13 mouse cellular contexts compared by ENCODE assay signal in genomic region chr9:45787071-45787470, GRCm38 (mm10). TPM values are rescaled to one million over a fixed set of nuclear protein-coding genes. Genes with fewer than 3 reads are reported as not detected.
DNase-seq lines count a peak whose midpoint lies in the region; ATAC-seq lines count a peak whose summit lies in the region.
"Had no signal": no experiment of that assay in that cellular context is flagged by ENCODE, and none has a peak within 500 bp of the region (broad histone marks: within the 10 kb centered on the region; RNA-seq: fewer than 3 reads in every experiment).

No protein-coding gene starts in this region.

- ATAC-seq in heart, embryonic 16.5 days (replicated peaks; ENCODE audit: extremely low read depth, insufficient read depth, low FRiP score) = peak; percentile 61; the same call in 1 of the 2 replicates
- peak; percentile 58 for ATAC-seq in lung, embryonic 16.5 days (ENCODE audit: low read depth)
- no peak for ATAC-seq in liver, embryonic 16.5 days (ENCODE audit: low read depth)

- WGBS in heart, embryonic 16.5 days = 44% methylated on average over 8 of the region's 8 CpGs
- WGBS in lung, embryonic 16.5 days = 47% methylated on average over 8 of the region's 8 CpGs
- WGBS in liver, embryonic 16.5 days (ENCODE audit: insufficient replicate concordance) = 69% methylated on average over 8 of the region's 8 CpGs

- DNase-seq in heart, postnatal 36 days = no peak
- no peak for DNase-seq in lung, postnatal 10 days
- peak; percentile 33 to 40 for DNase-seq in cerebellum, postnatal 36 days
- DNase-seq in kidney, adult 18-20 months = no peak
- DNase-seq: adrenal gland, adult 2 months; kidney, postnatal 14 days; right cerebral cortex, postnatal 25 days had no signal

- no peaks in the 10 kb centered on the region for H3K9me3 ChIP-seq in heart, embryonic 16.5 days (replicated peaks; ENCODE audit: control insufficient read depth, low read length)
- no peaks in the 10 kb centered on the region for H3K9me3 ChIP-seq in lung, embryonic 16.5 days (ENCODE audit: control insufficient read depth, low read length)
- no peaks in the 10 kb centered on the region for H3K9me3 ChIP-seq in liver, embryonic 16.5 days (replicated peaks; ENCODE audit: control insufficient read depth, low read length)
- H3K9me3 ChIP-seq: embryonic facial prominence, embryonic 10.5 days; hindbrain, embryonic 10.5 days had no signal

- peaks cover 16% of the 10 kb centered on the region for H3K4me1 ChIP-seq in heart, embryonic 16.5 days (ENCODE audit: control insufficient read depth, insufficient read depth, low read length)
- peaks cover 16% of the 10 kb centered on the region for H3K4me1 ChIP-seq in lung, embryonic 16.5 days (replicated peaks; ENCODE audit: control insufficient read depth, insufficient read depth, low read length)
- peaks cover 22% of the 10 kb centered on the region for H3K4me1 ChIP-seq in liver, embryonic 16.5 days (ENCODE audit: control insufficient read depth, low read depth, low read length)

- H3K4me2 ChIP-seq in heart, embryonic 16.5 days (ENCODE audit: low read depth, low read length) = 0 out of 2 replicates have a peak overlapping the region, but pooled peaks have one; percentile 5
- H3K4me2 ChIP-seq in lung, embryonic 16.5 days (ENCODE audit: low read depth, low read length) = no peak overlapping the region
- peak overlapping the region; percentile 41 for H3K4me2 ChIP-seq in liver, embryonic 16.5 days (ENCODE audit: low read depth, low read length)

- intact Hi-C loops in heart, postnatal 36 days (cut with DNase I) = no loop called here

- peaks cover 3% of the 10 kb centered on the region; the same call in 1 of the 2 replicates for H3K36me3 ChIP-seq in heart, embryonic 16.5 days (ENCODE audit: control insufficient read depth, insufficient read depth)
- H3K36me3 ChIP-seq in lung, embryonic 16.5 days (ENCODE audit: control insufficient read depth, insufficient read depth, low read length) = no peaks in the 10 kb centered on the region
- no peaks in the 10 kb centered on the region for H3K36me3 ChIP-seq in liver, embryonic 16.5 days (ENCODE audit: control insufficient read depth, insufficient read depth)

- H3K4me3 ChIP-seq in heart, embryonic 16.5 days (ENCODE audit: low read length) = no peak overlapping the region
- no peak overlapping the region for H3K4me3 ChIP-seq in lung, embryonic 16.5 days (ENCODE audit: low read length)
- H3K4me3 ChIP-seq in liver, embryonic 16.5 days (ENCODE audit: low read depth, low read length) = peak overlapping the region; percentile 47
- H3K4me3 ChIP-seq: embryonic facial prominence, embryonic 10.5 days; hindbrain, embryonic 10.5 days had no signal

- peak overlapping the region; percentile 77 for H3K27ac ChIP-seq in heart, embryonic 16.5 days (ENCODE audit: low read length)
- H3K27ac ChIP-seq in lung, embryonic 16.5 days (ENCODE audit: low read length) = peak overlapping the region; percentile 28
- peak overlapping the region; percentile 66 for H3K27ac ChIP-seq in liver, embryonic 16.5 days (ENCODE audit: low read length)
- H3K27ac ChIP-seq: embryonic facial prominence, embryonic 10.5 days; hindbrain, embryonic 10.5 days had no signal

- no peaks in the 10 kb centered on the region for H3K27me3 ChIP-seq in heart, embryonic 16.5 days (ENCODE audit: control insufficient read depth, insufficient read depth, low read length)
- H3K27me3 ChIP-seq in lung, embryonic 16.5 days (ENCODE audit: control insufficient read depth, insufficient read depth, low read depth, low read length) = no peaks in the 10 kb centered on the region
- H3K27me3 ChIP-seq in liver, embryonic 16.5 days (ENCODE audit: control insufficient read depth, insufficient read depth, low read depth, low read length) = no peaks in the 10 kb centered on the region
- H3K27me3 ChIP-seq: CH12.LX had no signal

- no peak overlapping the region for H3K9ac ChIP-seq in heart, embryonic 16.5 days (ENCODE audit: low read length)
- no peak overlapping the region for H3K9ac ChIP-seq in lung, embryonic 16.5 days (ENCODE audit: low read length)
- peak overlapping the region; percentile 41; the same call in 1 of the 2 replicates for H3K9ac ChIP-seq in liver, embryonic 16.5 days (ENCODE audit: low read depth, low read length)

RNA-seq across cellular contexts. Expression of gene Cep164, which starts 41.4 kb away (rescaled TPM):
- 14.3 and 14.7 TPM in 2 replicates for polyA plus RNA-seq in heart, embryonic 16.5 days (2015; fragmentation: Nextera tagmentation; extraction: Ambion mirVana)
- 1 to 10 TPM; 6.8 to 7.6 TPM for total RNA-seq in heart, postnatal 36 days (2021)
- 24.8 and 26.2 TPM in 2 replicates for polyA plus RNA-seq in lung, embryonic 16.5 days (2015; fragmentation: Nextera tagmentation; extraction: Ambion mirVana)
- polyA plus RNA-seq in liver, embryonic 16.5 days (2015; fragmentation: Nextera tagmentation; extraction: Ambion mirVana) = 5.3 and 5.4 TPM in 2 replicates

RNA-seq across cellular contexts. Expression of gene Bace1, which starts 51.3 kb away (rescaled TPM):
- 20.0 and 23.8 TPM in 2 replicates for polyA plus RNA-seq in heart, embryonic 16.5 days (2015; fragmentation: Nextera tagmentation; extraction: Ambion mirVana)
- total RNA-seq in heart, postnatal 36 days (2021) = 10 to 100 TPM; 27.8 to 32.0 TPM
- 23.7 and 23.8 TPM in 2 replicates for polyA plus RNA-seq in lung, embryonic 16.5 days (2015; fragmentation: Nextera tagmentation; extraction: Ambion mirVana)
- 7.4 and 9.3 TPM in 2 replicates for polyA plus RNA-seq in liver, embryonic 16.5 days (2015; fragmentation: Nextera tagmentation; extraction: Ambion mirVana)

Comparison
In these comparisons a context has a peak if more than half of its experiments do, and no peak if none do; other contexts are left out.
1. DNase-seq: peak in cerebellum, postnatal 36 days (2 of 2); none in heart, postnatal 36 days (0 of 2), lung, postnatal 10 days (single experiment) and kidney, adult 18-20 months (single experiment).
2. Peak in every context shown above with its lines, with median percentiles within 50 percentile points of each other: H3K27ac ChIP-seq.